Mouse (Mus musculus) heart, postnatal 0 days (tissue): ENCODE measurements around the gene Magi3.

Experiments used
- CTCF ChIP-seq: IDR thresholded peaks from 2 replicates; pipeline ENCODE4 v1.5.1; 2016; ENCODE audit warnings: antibody characterized with exemption, control low read depth, low read depth
- EP300 ChIP-seq: IDR thresholded peaks from 2 replicates; pipeline ENCODE4 v1.6.1; 2016; ENCODE audit warnings: antibody characterized with exemption, low read depth

DNA sequence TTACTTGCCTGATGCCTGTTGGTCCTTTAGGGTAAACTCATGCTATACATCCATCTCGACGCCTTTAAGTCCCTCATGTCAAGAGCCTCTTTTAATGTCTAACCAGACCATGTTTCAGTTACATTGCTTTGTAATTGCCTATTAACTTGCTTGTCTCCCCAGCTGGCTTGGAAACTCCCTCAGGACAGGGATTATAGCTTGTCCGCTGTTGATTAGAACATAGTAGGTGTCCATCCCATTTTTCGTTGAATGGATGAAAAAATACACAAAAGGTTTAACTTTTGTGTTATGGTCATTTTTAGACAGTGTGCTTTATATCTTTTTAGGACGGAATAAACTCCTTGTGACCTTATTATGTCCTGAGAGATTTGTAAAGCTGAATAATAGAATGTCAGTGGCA lies 40.0 kb upstream of the Magi3 start:
- no peak for TF ChIP-seq EP300
- no peak for TF ChIP-seq CTCF
